Mouse (Mus musculus) stomach, postnatal 0 days (tissue): ENCODE measurements around the gene Tef. TPM values are rescaled to one million over a fixed set of nuclear protein-coding genes. Genes with fewer than 3 reads are reported as not detected.

ENCODE experiments used
- ATAC-seq: fragments of 200-750 bp; cut with Nextera tagmentation; 2 replicates; pipeline ENCODE4 v1.8.0; 2017; ENCODE audit not compliant: low FRiP score, low TSS enrichment
- DNase-seq: peaks from one replicate; pipeline ENCODE4 v3.0.0-alpha.2; 2016; ENCODE audit warnings: low spot score
- H3K27ac ChIP-seq: fragments of 300-500 bp; sonication (generic); replicated peaks from 2 replicates; pipeline ENCODE4 v1.5.1; 2014; ENCODE audit warnings: mild to moderate bottlenecking, control low read depth
- H3K27me3 ChIP-seq: fragments of 300-500 bp; sonication (generic); 2 replicates; pipeline ENCODE4 v1.6.1; 2014; ENCODE audit warnings: low read length; ENCODE audit not compliant: control insufficient read depth, insufficient read depth
- H3K36me3 ChIP-seq: fragments of 300-500 bp; sonication (generic); 2 replicates; pipeline ENCODE4 v1.6.1; 2014; ENCODE audit warnings: low read length, mixed read lengths; ENCODE audit not compliant: control insufficient read depth, insufficient read depth
- H3K4me1 ChIP-seq: fragments of 300-500 bp; sonication (generic); replicated peaks from 2 replicates; pipeline ENCODE4 v1.6.1; 2014; ENCODE audit warnings: antibody characterized with exemption; ENCODE audit not compliant: control insufficient read depth, insufficient read depth
- H3K4me2 ChIP-seq: fragments of 300-500 bp; sonication (generic); replicated peaks from 2 replicates; pipeline ENCODE4 v1.6.1; 2014; ENCODE audit warnings: low read depth, mild to moderate bottlenecking, control low read depth, moderate library complexity
- H3K4me3 ChIP-seq: fragments of 300-500 bp; sonication (generic); 2 replicates; pipeline ENCODE4 v1.5.1; 2014; ENCODE audit warnings: low read depth, low read length, control low read depth
- H3K9ac ChIP-seq: fragments of 300-500 bp; sonication (generic); 2 replicates; pipeline ENCODE4 v1.6.1; 2014; ENCODE audit warnings: mild to moderate bottlenecking, low read length, control low read depth, mixed read lengths
- H3K9me3 ChIP-seq: fragments of 300-500 bp; sonication (generic); 2 replicates; pipeline ENCODE4 v1.6.1; 2016; ENCODE audit warnings: low read length; ENCODE audit not compliant: control insufficient read depth
- CTCF ChIP-seq: IDR thresholded peaks from 2 replicates; pipeline ENCODE4 v1.5.1; 2016; ENCODE audit warnings: antibody characterized with exemption, low read depth, mild to moderate bottlenecking, moderate library complexity
- EP300 ChIP-seq: optimal IDR thresholded peaks from 2 replicates; pipeline ENCODE3; 2016; ENCODE audit warnings: antibody characterized with exemption
- WGBS: fragments of 180-500 bp; shearing (Covaris S2); extraction: QIAGEN DNeasy Blood & Tissue Kit; methylation state at CpG from one replicate; pipeline ENCODE4 v1.1.7; 2014; 5-methylcytosine and 5-hydroxymethylcytosine counted together
- polyA plus RNA-seq: library from polyadenylated mRNA; unstranded; fragments of >200 nt; fragmentation: Nextera tagmentation; extraction: Ambion mirVana; gene quantifications from 2 replicates; pipeline ENCODE4 v1.2.1, GENCODE M21; 2015

Gene Tef
- polyA plus RNA-seq = 17.1 and 21.2 TPM in 2 replicates

GRCm38 (mm10) chr15:81802001-81802890 is at the start of gene Tef:
Tef (plus strand) TSS chr15:81802421.
- H3K27ac ChIP-seq = peak within 1 kb of the TSS; percentile 88
- peak; percentile 100 for DNase-seq
- peak; percentile 69 for TF ChIP-seq CTCF
- TF ChIP-seq EP300 = no peak
- peaks cover 6% of the 10 kb centered on the region; the same call in 1 of the 2 replicates for H3K4me1 ChIP-seq
- H3K36me3 ChIP-seq = no peaks in the 10 kb centered on the region
- H3K9ac ChIP-seq = peak within 1 kb of the TSS; percentile 58
- ATAC-seq = peak; percentile 98
- 12% methylated on average over 19 of the region's 19 CpGs for WGBS
- H3K4me3 ChIP-seq = peak within 1 kb of the TSS; percentile 46
- H3K9me3 ChIP-seq = no peaks in the 10 kb centered on the region
- no peaks in the 10 kb centered on the region for H3K27me3 ChIP-seq
- peak within 1 kb of the TSS; percentile 77 for H3K4me2 ChIP-seq

GRCm38 (mm10) chr15:81753669-81754068 is 48.6 kb upstream of the Tef start:
- Histone ChIP-seq H3K36me3 (no peaks in the 10 kb centered on the region), H3K27ac (no peak overlapping the region), H3K4me2 (no peak overlapping the region), H3K9ac (no peak overlapping the region), H3K9me3 (no peaks in the 10 kb centered on the region), H3K4me1 (no peaks in the 10 kb centered on the region), H3K4me3 (no peak overlapping the region), H3K27me3 (no peaks in the 10 kb centered on the region)
- ATAC-seq (no peak), DNase-seq (no peak)
- no peak for TF ChIP-seq EP300
- no peak for TF ChIP-seq CTCF
- 88% methylated on average over 9 of the region's 9 CpGs for WGBS

- TF ChIP-seq CTCF = no peak
- no peak for TF ChIP-seq EP300
- no peak overlapping the region for H3K4me2 ChIP-seq
- H3K9ac ChIP-seq = no peak overlapping the region
- H3K27me3 ChIP-seq = no peaks in the 10 kb centered on the region
- H3K4me3 ChIP-seq = no peak overlapping the region
- no peaks in the 10 kb centered on the region for H3K4me1 ChIP-seq
- ATAC-seq (no peak), DNase-seq (no peak)
- no peaks in the 10 kb centered on the region for H3K36me3 ChIP-seq
- H3K9me3 ChIP-seq = no peaks in the 10 kb centered on the region
- 70% methylated on average over 5 of the region's 5 CpGs for WGBS
- H3K27ac ChIP-seq = no peak overlapping the region
Observed at GRCm38 (mm10) chr15:81758701-81759100, 43.5 kb upstream of the Tef start.

GRCm38 (mm10) chr15:81759542-81759941 is 42.7 kb upstream of the Tef start:
- no peak for TF ChIP-seq EP300
- no peak for TF ChIP-seq CTCF
- Histone ChIP-seq H3K4me1 (no peaks in the 10 kb centered on the region), H3K27ac (no peak overlapping the region), H3K4me2 (no peak overlapping the region), H3K36me3 (no peaks in the 10 kb centered on the region), H3K9ac (no peak overlapping the region), H3K27me3 (no peaks in the 10 kb centered on the region), H3K4me3 (no peak overlapping the region), H3K9me3 (no peaks in the 10 kb centered on the region)
- DNase-seq = no peak
- no peak for ATAC-seq
- WGBS = 89% methylated on average over 3 of the region's 3 CpGs

GRCm38 (mm10) chr15:81760361-81761079 is 41.7 kb upstream of the Tef start:
- H3K9ac ChIP-seq = no peak overlapping the region
- ATAC-seq = no peak
- no peaks in the 10 kb centered on the region for H3K4me1 ChIP-seq
- no peak overlapping the region for H3K27ac ChIP-seq
- H3K27me3 ChIP-seq = no peaks in the 10 kb centered on the region
- no peak overlapping the region for H3K4me2 ChIP-seq
- no peaks in the 10 kb centered on the region for H3K9me3 ChIP-seq
- no peaks in the 10 kb centered on the region for H3K36me3 ChIP-seq
- H3K4me3 ChIP-seq = no peak overlapping the region
- no peak for DNase-seq
- no peak for TF ChIP-seq CTCF
- no peak for TF ChIP-seq EP300
- WGBS = 88% methylated on average over 5 of the region's 5 CpGs
